Mouse (Mus musculus): ENCODE data around the gene Fance. TPM values are rescaled to one million over a fixed set of nuclear protein-coding genes. Genes with fewer than 3 reads are reported as not detected.

Fance gene
- polyA plus RNA-seq, 1 experiment from 2014 or later, result 22.5 TPM

DNA sequence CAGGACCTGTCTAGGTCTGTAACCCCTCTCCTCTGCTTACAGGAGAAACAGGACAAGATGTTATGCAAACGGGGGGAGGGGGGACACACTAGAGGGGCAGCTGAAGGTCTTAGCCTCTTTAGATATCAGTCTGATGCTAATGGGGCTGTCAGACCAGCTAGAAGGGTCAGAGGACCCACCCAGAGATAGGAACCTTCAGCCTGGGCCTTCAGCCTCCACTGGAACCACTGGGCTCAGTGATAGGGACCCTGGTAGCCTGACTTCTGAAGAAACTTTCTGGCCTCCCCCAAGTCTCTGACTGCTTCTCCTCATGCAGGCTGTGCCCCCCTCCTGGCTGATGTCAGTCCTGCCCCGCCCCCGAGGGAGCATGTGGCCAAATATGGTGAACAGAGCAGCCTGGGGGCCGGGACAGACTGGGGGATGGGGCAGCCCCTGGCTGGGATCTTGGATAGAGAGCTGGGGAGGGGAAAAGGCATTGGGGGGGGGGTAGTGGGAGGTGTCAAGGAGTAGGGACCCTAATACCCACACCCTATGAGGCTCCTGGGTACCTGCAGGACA lies 30.8 kb downstream of the Fance start:
- H3K36me3 ChIP-seq (ENCODE audit: control insufficient read depth, insufficient read depth, low read length), result no peaks in the 10 kb centered on the region
- ATAC-seq (ENCODE audit: low FRiP score), result no peak
- no peak overlapping the region for H3K4me3 ChIP-seq (ENCODE audit: low read depth, low read length)
- no peak overlapping the region for H3K4me2 ChIP-seq (replicated peaks; ENCODE audit: low read depth, low read length)
- H3K9me3 ChIP-seq (ENCODE audit: control insufficient read depth, low read length), result no peaks in the 10 kb centered on the region
- WGBS, result 15% methylated on average over 3 of the region's 4 CpGs
- no peaks in the 10 kb centered on the region; the same call in none of the 2 replicates for H3K27me3 ChIP-seq (ENCODE audit: control insufficient read depth, insufficient read depth, low read length)
- H3K4me1 ChIP-seq (replicated peaks; ENCODE audit: control insufficient read depth, insufficient read depth, low read length), result peaks cover 5% of the 10 kb centered on the region
- no peak for DNase-seq (ENCODE audit: low spot score)
- no peak overlapping the region for H3K9ac ChIP-seq (ENCODE audit: low read depth, low read length)
- H3K27ac ChIP-seq (ENCODE audit: low read depth, low read length), result no peak overlapping the region

DNA sequence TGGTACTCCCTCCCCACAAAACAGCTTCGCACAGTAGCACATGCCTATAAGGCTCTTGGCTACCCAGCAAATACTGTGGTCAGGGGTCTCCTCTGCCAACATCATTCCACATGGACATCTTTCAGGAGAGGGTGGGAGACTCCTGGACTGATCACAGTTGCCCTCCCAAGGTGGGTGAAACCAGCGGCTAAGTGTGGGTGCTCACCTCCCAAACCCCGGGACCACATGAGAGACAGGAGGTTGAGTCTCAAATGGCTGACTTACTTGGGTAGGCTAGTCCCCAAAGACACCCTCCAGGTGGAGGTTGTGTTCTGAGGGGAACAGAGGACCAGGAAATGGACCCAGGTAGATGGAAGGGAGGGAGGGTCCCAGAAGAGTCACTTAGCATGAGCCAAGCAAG lies 31.4 kb downstream of the Fance start:
- 50% methylated on average over 3 of the region's 3 CpGs for WGBS
- ATAC-seq (ENCODE audit: low FRiP score) (no peak), DNase-seq (ENCODE audit: low spot score) (no peak)
- H3K4me2 ChIP-seq (replicated peaks; ENCODE audit: low read depth, low read length), result no peak overlapping the region
- no peak overlapping the region for H3K27ac ChIP-seq (ENCODE audit: low read depth, low read length)
- no peaks in the 10 kb centered on the region; the same call in none of the 2 replicates for H3K27me3 ChIP-seq (ENCODE audit: control insufficient read depth, insufficient read depth, low read length)
- H3K4me3 ChIP-seq (ENCODE audit: low read depth, low read length), result no peak overlapping the region
- no peaks in the 10 kb centered on the region for H3K9me3 ChIP-seq (ENCODE audit: control insufficient read depth, low read length)
- peaks cover 5% of the 10 kb centered on the region for H3K4me1 ChIP-seq (replicated peaks; ENCODE audit: control insufficient read depth, insufficient read depth, low read length)
- no peaks in the 10 kb centered on the region for H3K36me3 ChIP-seq (ENCODE audit: control insufficient read depth, insufficient read depth, low read length)
- H3K9ac ChIP-seq (ENCODE audit: low read depth, low read length), result no peak overlapping the region

GRCm38 (mm10) chr17:28345271-28345721 lies 32.0 kb downstream of the Fance start:
- Histone ChIP-seq H3K4me1 (replicated peaks; ENCODE audit: control insufficient read depth, insufficient read depth, low read length) (peaks cover 5% of the 10 kb centered on the region), H3K9me3 (ENCODE audit: control insufficient read depth, low read length) (no peaks in the 10 kb centered on the region), H3K4me2 (replicated peaks; ENCODE audit: low read depth, low read length) (no peak overlapping the region), H3K36me3 (ENCODE audit: control insufficient read depth, insufficient read depth, low read length) (no peaks in the 10 kb centered on the region), H3K9ac (ENCODE audit: low read depth, low read length) (peak overlapping the region; percentile 25), H3K27ac (ENCODE audit: low read depth, low read length) (no peak overlapping the region), H3K4me3 (ENCODE audit: low read depth, low read length) (no peak overlapping the region), H3K27me3 (ENCODE audit: control insufficient read depth, insufficient read depth, low read length) (no peaks in the 10 kb centered on the region; the same call in none of the 2 replicates)
- WGBS, result 14% methylated on average over 8 of the region's 8 CpGs
- ATAC-seq (ENCODE audit: low FRiP score) (no peak), DNase-seq (ENCODE audit: low spot score) (no peak)

DNA sequence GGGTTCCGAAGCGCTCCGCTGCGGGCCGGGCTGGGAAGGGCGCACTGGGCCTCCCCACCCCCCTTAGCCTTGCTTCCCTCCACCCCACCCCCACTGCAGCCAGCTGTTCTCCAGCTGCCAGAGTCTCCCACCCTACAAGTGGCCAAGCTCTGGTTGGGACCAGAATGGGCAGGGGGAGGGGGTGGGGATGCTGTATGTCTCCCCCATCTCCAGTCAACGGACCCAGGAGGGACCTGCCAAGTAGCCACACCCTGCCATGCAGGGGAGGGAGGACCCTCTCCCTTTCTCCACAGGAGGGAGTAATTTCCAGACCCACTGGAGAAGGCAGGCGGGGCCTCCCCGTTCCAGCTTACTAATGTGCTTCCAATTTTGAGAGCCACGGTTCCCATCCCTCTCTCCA lies 32.6 kb downstream of the Fance start:
- Histone ChIP-seq H3K36me3 (ENCODE audit: control insufficient read depth, insufficient read depth, low read length) (no peaks in the 10 kb centered on the region), H3K4me3 (ENCODE audit: low read depth, low read length) (no peak overlapping the region), H3K27me3 (ENCODE audit: control insufficient read depth, insufficient read depth, low read length) (no peaks in the 10 kb centered on the region; the same call in none of the 2 replicates), H3K27ac (ENCODE audit: low read depth, low read length) (no peak overlapping the region), H3K9ac (ENCODE audit: low read depth, low read length) (peak overlapping the region; percentile 25), H3K4me1 (replicated peaks; ENCODE audit: control insufficient read depth, insufficient read depth, low read length) (peaks cover 5% of the 10 kb centered on the region), H3K4me2 (replicated peaks; ENCODE audit: low read depth, low read length) (peak overlapping the region; percentile 3; the same call in 1 of the 2 replicates), H3K9me3 (ENCODE audit: control insufficient read depth, low read length) (no peaks in the 10 kb centered on the region)
- ATAC-seq (ENCODE audit: low FRiP score) (no peak), DNase-seq (ENCODE audit: low spot score) (peak; percentile 41)
- WGBS, result 8% methylated on average over 10 of the region's 10 CpGs

- ATAC-seq (ENCODE audit: low FRiP score), result no peak
- Histone ChIP-seq H3K27ac (ENCODE audit: low read depth, low read length) (no peak overlapping the region), H3K9ac (ENCODE audit: low read depth, low read length) (no peak overlapping the region), H3K4me3 (ENCODE audit: low read depth, low read length) (no peak overlapping the region), H3K4me2 (replicated peaks; ENCODE audit: low read depth, low read length) (no peak overlapping the region), H3K4me1 (replicated peaks; ENCODE audit: control insufficient read depth, insufficient read depth, low read length) (peaks cover 16% of the 10 kb centered on the region), H3K9me3 (ENCODE audit: control insufficient read depth, low read length) (no peaks in the 10 kb centered on the region), H3K36me3 (ENCODE audit: control insufficient read depth, insufficient read depth, low read length) (no peaks in the 10 kb centered on the region), H3K27me3 (ENCODE audit: control insufficient read depth, insufficient read depth, low read length) (peaks cover 12% of the 10 kb centered on the region)
- no peak for DNase-seq (ENCODE audit: low spot score)
- WGBS, result 84% methylated on average over 10 of the region's 10 CpGs
Observed at GRCm38 (mm10) chr17:28347327-28347726, 34.0 kb downstream of the Fance start.

DNA sequence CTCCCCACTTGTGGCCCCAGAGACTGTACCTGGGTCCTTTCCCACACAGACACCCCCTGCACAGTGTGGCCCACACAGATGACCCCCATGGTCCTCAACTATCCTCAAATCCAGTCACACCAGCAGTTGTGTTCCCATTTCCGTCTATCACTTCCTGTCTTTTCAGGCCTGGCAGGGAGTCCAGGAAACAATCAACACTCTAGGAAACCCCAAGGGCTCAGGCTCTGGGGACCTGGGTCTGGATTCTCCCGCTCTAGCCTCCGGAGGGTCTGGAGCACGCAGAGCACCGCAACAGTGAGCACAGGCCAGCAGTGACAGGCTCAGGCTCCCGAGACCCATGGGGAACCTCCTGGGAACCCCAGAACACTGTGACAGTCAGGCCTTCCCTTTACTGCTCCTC lies 34.9 kb downstream of the Fance start:
- Histone ChIP-seq H3K9ac (ENCODE audit: low read depth, low read length) (no peak overlapping the region), H3K27me3 (ENCODE audit: control insufficient read depth, insufficient read depth, low read length) (peaks cover 15% of the 10 kb centered on the region), H3K9me3 (ENCODE audit: control insufficient read depth, low read length) (no peaks in the 10 kb centered on the region), H3K36me3 (ENCODE audit: control insufficient read depth, insufficient read depth, low read length) (no peaks in the 10 kb centered on the region), H3K27ac (ENCODE audit: low read depth, low read length) (no peak overlapping the region), H3K4me3 (ENCODE audit: low read depth, low read length) (no peak overlapping the region), H3K4me2 (replicated peaks; ENCODE audit: low read depth, low read length) (peak overlapping the region; percentile 6; the same call in 1 of the 2 replicates), H3K4me1 (replicated peaks; ENCODE audit: control insufficient read depth, insufficient read depth, low read length) (peaks cover 16% of the 10 kb centered on the region)
- ATAC-seq (ENCODE audit: low FRiP score), result no peak
- DNase-seq (ENCODE audit: low spot score), result no peak
- 49% methylated on average over 6 of the region's 6 CpGs for WGBS

DNA sequence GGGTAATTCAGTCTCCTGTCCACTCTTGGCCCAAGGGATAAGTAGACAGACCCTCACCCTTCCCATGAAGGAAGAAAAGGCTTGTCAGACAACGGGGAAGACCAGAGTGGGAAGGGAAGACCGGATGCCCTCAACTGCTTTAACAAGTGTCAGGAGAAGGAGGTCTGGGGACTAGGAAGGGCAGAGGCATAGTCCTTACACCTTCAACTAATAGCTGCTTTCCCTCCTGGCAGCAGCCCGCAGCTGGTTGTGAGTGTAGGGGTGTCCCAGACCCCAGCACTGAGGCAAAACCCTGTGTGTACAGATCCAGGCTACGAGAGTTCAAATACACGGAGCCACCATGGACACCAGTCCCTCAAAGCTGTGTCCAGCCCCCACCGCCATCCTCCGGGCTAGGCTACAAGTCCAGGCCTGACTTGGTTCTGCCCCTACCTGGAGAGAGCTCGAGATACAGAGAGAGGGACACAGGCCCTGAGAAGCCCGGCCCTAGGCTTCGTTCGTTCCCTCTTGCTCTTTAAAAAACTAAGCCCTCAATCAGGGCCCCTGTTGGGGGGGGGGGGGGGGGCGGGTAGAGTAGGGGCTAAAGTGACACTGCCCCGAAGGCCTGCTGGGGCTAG lies 36.1 kb downstream of the Fance start:
- H3K27me3 ChIP-seq (ENCODE audit: control insufficient read depth, insufficient read depth, low read length), result peaks cover 15% of the 10 kb centered on the region
- DNase-seq (ENCODE audit: low spot score) (peak; percentile 39), ATAC-seq (ENCODE audit: low FRiP score) (no peak)
- WGBS, result 10% methylated on average over 12 of the region's 13 CpGs
- no peaks in the 10 kb centered on the region for H3K9me3 ChIP-seq (ENCODE audit: control insufficient read depth, low read length)
- H3K4me2 ChIP-seq (replicated peaks; ENCODE audit: low read depth, low read length), result peak overlapping the region; percentile 95
- peak overlapping the region; percentile 76 for H3K4me3 ChIP-seq (ENCODE audit: low read depth, low read length)
- H3K9ac ChIP-seq (ENCODE audit: low read depth, low read length), result peak overlapping the region; percentile 77; the same call in 1 of the 2 replicates
- H3K27ac ChIP-seq (ENCODE audit: low read depth, low read length), result peak overlapping the region; percentile 45; the same call in 1 of the 2 replicates
- peaks cover 16% of the 10 kb centered on the region for H3K4me1 ChIP-seq (replicated peaks; ENCODE audit: control insufficient read depth, insufficient read depth, low read length)
- no peaks in the 10 kb centered on the region for H3K36me3 ChIP-seq (ENCODE audit: control insufficient read depth, insufficient read depth, low read length)

DNA sequence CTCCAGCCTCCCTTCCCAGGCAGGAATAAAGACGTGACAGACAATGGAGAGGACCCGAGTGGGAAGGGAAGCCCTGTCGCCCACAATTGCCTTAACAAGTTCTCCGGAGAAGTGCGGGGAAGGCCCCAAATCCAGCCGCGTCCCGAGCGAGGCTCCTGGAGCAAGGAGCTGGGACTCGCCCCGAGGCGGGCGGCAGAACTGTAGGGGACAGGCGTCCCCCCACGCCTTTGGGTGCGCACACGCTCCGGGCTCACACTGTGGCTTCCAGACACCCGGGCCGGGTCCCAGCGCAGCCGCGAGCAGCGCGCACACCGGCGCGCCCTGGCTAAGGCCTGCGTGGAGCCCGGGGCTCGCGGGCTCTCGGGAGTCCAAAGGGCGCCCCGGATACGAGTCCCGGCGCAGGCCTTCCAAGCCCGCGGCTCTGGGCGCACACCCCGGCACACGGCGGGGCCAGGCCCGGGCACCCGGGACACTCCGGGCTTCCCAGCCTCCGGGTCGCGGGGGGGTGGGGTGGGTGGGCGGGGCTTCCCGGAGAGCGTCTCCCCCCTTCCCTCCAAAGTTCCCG lies 36.7 kb downstream of the Fance start:
- Histone ChIP-seq H3K36me3 (ENCODE audit: control insufficient read depth, insufficient read depth, low read length) (no peaks in the 10 kb centered on the region), H3K9me3 (ENCODE audit: control insufficient read depth, low read length) (no peaks in the 10 kb centered on the region), H3K4me2 (replicated peaks; ENCODE audit: low read depth, low read length) (peak overlapping the region; percentile 95), H3K27ac (ENCODE audit: low read depth, low read length) (peak overlapping the region; percentile 45; the same call in 1 of the 2 replicates), H3K4me3 (ENCODE audit: low read depth, low read length) (peak overlapping the region; percentile 76), H3K4me1 (replicated peaks; ENCODE audit: control insufficient read depth, insufficient read depth, low read length) (peaks cover 16% of the 10 kb centered on the region), H3K27me3 (ENCODE audit: control insufficient read depth, insufficient read depth, low read length) (peaks cover 15% of the 10 kb centered on the region), H3K9ac (ENCODE audit: low read depth, low read length) (peak overlapping the region; percentile 77)
- peak; percentile 51 for ATAC-seq (ENCODE audit: low FRiP score)
- peak; percentile 64 for DNase-seq (ENCODE audit: low spot score)
- WGBS, result under 1% methylated on average over 37 of the region's 54 CpGs

Data from hindbrain, embryonic 11.5 days (tissue).